In genomic region chr10:75932081-75932678, GRCm38 (mm10) we compare ENCODE assay signal across 8 mouse cellular contexts. TPM values are rescaled to one million over a fixed set of nuclear protein-coding genes. Genes with fewer than 3 reads are reported as not detected.
DNase-seq lines count a peak whose midpoint lies in the region; ATAC-seq and TF ChIP-seq lines count a peak whose summit lies in the region.

No protein-coding gene starts in this region.

- no peak for TF ChIP-seq EP300 in liver, embryonic 14.5 days (IDR thresholded peaks at IDR 0.05; ENCODE audit: low read depth)

- no peaks in the 10 kb centered on the region for H3K9me3 ChIP-seq in forebrain, embryonic 15.5 days
- no peaks in the 10 kb centered on the region for H3K9me3 ChIP-seq in hindbrain, embryonic 15.5 days
- H3K9me3 ChIP-seq in liver, embryonic 14.5 days (ENCODE audit: control insufficient read depth, low read length), result no peaks in the 10 kb centered on the region
- no peaks in the 10 kb centered on the region for H3K9me3 ChIP-seq in neural tube, embryonic 12.5 days

- H3K4me3 ChIP-seq in forebrain, embryonic 15.5 days, result peak overlapping the region; percentile 56
- peak overlapping the region; percentile 44 for H3K4me3 ChIP-seq in hindbrain, embryonic 15.5 days
- H3K4me3 ChIP-seq in liver, embryonic 14.5 days (ENCODE audit: insufficient read depth in 1 of 2, low read depth in 2 of 2, low read length in 2 of 2), result peak overlapping the region; percentile 35 to 51
- H3K4me3 ChIP-seq in neural tube, embryonic 12.5 days, result peak overlapping the region; percentile 48

- TF ChIP-seq CTCF in liver, embryonic 14.5 days (IDR thresholded peaks at IDR 0.05; ENCODE audit: low read depth), result no peak

- H3K27me3 ChIP-seq in forebrain, embryonic 15.5 days, result peaks cover 9% of the 10 kb centered on the region; the same call in 1 of the 2 replicates
- peaks cover 14% of the 10 kb centered on the region; the same call in 1 of the 2 replicates for H3K27me3 ChIP-seq in hindbrain, embryonic 15.5 days
- H3K27me3 ChIP-seq in liver, embryonic 14.5 days (ENCODE audit: control insufficient read depth, insufficient read depth, low read length), result peaks cover 42% of the 10 kb centered on the region
- peaks cover 29% of the 10 kb centered on the region for H3K27me3 ChIP-seq in neural tube, embryonic 12.5 days (replicated peaks)

- peak overlapping the region; percentile 41; the same call in 1 of the 2 replicates for H3K27ac ChIP-seq in forebrain, embryonic 15.5 days (replicated peaks)
- no peak overlapping the region for H3K27ac ChIP-seq in hindbrain, embryonic 15.5 days (replicated peaks)
- no peak overlapping the region for H3K27ac ChIP-seq in liver, embryonic 14.5 days
- H3K27ac ChIP-seq in neural tube, embryonic 12.5 days, result peak overlapping the region; percentile 6; the same call in 1 of the 2 replicates

- H3K4me1 ChIP-seq in forebrain, embryonic 15.5 days, result peaks cover 41% of the 10 kb centered on the region
- peaks cover 47% of the 10 kb centered on the region for H3K4me1 ChIP-seq in hindbrain, embryonic 15.5 days (replicated peaks)
- H3K4me1 ChIP-seq in liver, embryonic 14.5 days (replicated peaks; ENCODE audit: control insufficient read depth in 2 of 2, insufficient read depth in 2 of 2, low read length in 1 of 2), result peaks cover 14 to 23% of the 10 kb centered on the region in 2 experiments
- H3K4me1 ChIP-seq in neural tube, embryonic 12.5 days, result peaks cover 35% of the 10 kb centered on the region

- H3K9ac ChIP-seq in forebrain, embryonic 15.5 days (replicated peaks), result peak overlapping the region; percentile 77
- H3K9ac ChIP-seq in hindbrain, embryonic 15.5 days, result peak overlapping the region; percentile 65
- no peak overlapping the region; the same call in 1 of the 2 replicates for H3K9ac ChIP-seq in liver, embryonic 14.5 days (replicated peaks)
- H3K9ac ChIP-seq in neural tube, embryonic 12.5 days, result peak overlapping the region; percentile 71

- DNase-seq in kidney, adult 18-20 months, result peak; percentile 67
- no peak for DNase-seq in kidney, adult 8-10 months
- peak; percentile 54 for DNase-seq in adipocyte (ENCODE audit: low spot score)
- DNase-seq in liver, embryonic 14.5 days (ENCODE audit: low read depth in 3 of 3, low spot score in 3 of 3), result no peak
- DNase-seq in layer of hippocampus, adult 9-11 months, result no peak

- H3K4me2 ChIP-seq in forebrain, embryonic 15.5 days (replicated peaks), result peak overlapping the region; percentile 97
- peak overlapping the region; percentile 90 for H3K4me2 ChIP-seq in hindbrain, embryonic 15.5 days
- H3K4me2 ChIP-seq in liver, embryonic 14.5 days (ENCODE audit: low read depth), result peak overlapping the region; percentile 67
- H3K4me2 ChIP-seq in neural tube, embryonic 12.5 days (replicated peaks), result peak overlapping the region; percentile 94

- peak; percentile 53 for ATAC-seq in forebrain, embryonic 15.5 days (replicated peaks)
- peak; percentile 21; the same call in 1 of the 2 replicates for ATAC-seq in hindbrain, embryonic 15.5 days (ENCODE audit: low FRiP score, low read depth)
- peak; percentile 14; the same call in 1 of the 2 replicates for ATAC-seq in liver, embryonic 14.5 days (ENCODE audit: insufficient read depth)
- ATAC-seq in neural tube, embryonic 12.5 days (ENCODE audit: low FRiP score, low read depth), result peak; percentile 50

- under 1% methylated on average over 25 of the region's 44 CpGs for whole genome bisulfite sequencing in forebrain, embryonic 15.5 days
- 0% methylated on average over 39 of the region's 44 CpGs for WGBS in hindbrain, embryonic 15.5 days
- 2% methylated on average over 40 of the region's 44 CpGs for WGBS in liver, embryonic 14.5 days (ENCODE audit: insufficient replicate concordance)
- under 1% methylated on average over 44 of the region's 44 CpGs for WGBS in neural tube, embryonic 12.5 days

- H3K36me3 ChIP-seq in forebrain, embryonic 15.5 days, result no peaks in the 10 kb centered on the region
- no peaks in the 10 kb centered on the region for H3K36me3 ChIP-seq in hindbrain, embryonic 15.5 days
- H3K36me3 ChIP-seq in liver, embryonic 14.5 days (replicated peaks; ENCODE audit: control insufficient read depth, insufficient read depth, low read depth), result peaks cover 2% of the 10 kb centered on the region; the same call in 1 of the 2 replicates
- H3K36me3 ChIP-seq in neural tube, embryonic 12.5 days, result no peaks in the 10 kb centered on the region

RNA-seq across cellular contexts. Expression of gene Chchd10, which starts 0.8 kb away (rescaled TPM):
- polyA plus RNA-seq in forebrain, embryonic 15.5 days (2015; fragmentation: Nextera tagmentation; extraction: Ambion mirVana), result 24.8 and 24.9 TPM in 2 replicates
- 139 and 143 TPM in 2 replicates for polyA plus RNA-seq in hindbrain, embryonic 15.5 days (2015; fragmentation: Nextera tagmentation; extraction: Ambion mirVana)
- 55.8 and 72.9 TPM in 2 replicates for polyA plus RNA-seq in liver, embryonic 14.5 days (2012; rRNA removed)
- 106 and 111 TPM in 2 replicates for polyA plus RNA-seq in liver, embryonic 14.5 days (2014; fragmentation: Nextera tagmentation; extraction: Ambion mirVana)
- 20.2 and 20.6 TPM in 2 replicates for polyA plus RNA-seq in neural tube, embryonic 12.5 days (2016; fragmentation: Nextera tagmentation; extraction: Ambion mirVana)

RNA-seq across cellular contexts. Expression of gene Mmp11, which starts 4.1 kb away (rescaled TPM):
- 19.8 and 20.3 TPM in 2 replicates for polyA plus RNA-seq in forebrain, embryonic 15.5 days (2015; fragmentation: Nextera tagmentation; extraction: Ambion mirVana)
- 18.2 and 18.4 TPM in 2 replicates for polyA plus RNA-seq in hindbrain, embryonic 15.5 days (2015; fragmentation: Nextera tagmentation; extraction: Ambion mirVana)
- 1.3 and 1.5 TPM in 2 replicates for polyA plus RNA-seq in liver, embryonic 14.5 days (2012; rRNA removed)
- polyA plus RNA-seq in liver, embryonic 14.5 days (2014; fragmentation: Nextera tagmentation; extraction: Ambion mirVana), result 1.1 and 1.5 TPM in 2 replicates
- 45.4 and 51.2 TPM in 2 replicates for polyA plus RNA-seq in neural tube, embryonic 12.5 days (2016; fragmentation: Nextera tagmentation; extraction: Ambion mirVana)

RNA-seq across cellular contexts. Expression of gene Gm867, which starts 8.3 kb away (rescaled TPM):
- polyA plus RNA-seq in forebrain, embryonic 15.5 days (2015; fragmentation: Nextera tagmentation; extraction: Ambion mirVana), result 0.28 TPM in 1 of 2 replicates, not detected in the other
- polyA plus RNA-seq in hindbrain, embryonic 15.5 days (2015; fragmentation: Nextera tagmentation; extraction: Ambion mirVana), result 1.1 and 1.6 TPM in 2 replicates
- 22.5 and 27.6 TPM in 2 replicates for polyA plus RNA-seq in liver, embryonic 14.5 days (2012; rRNA removed)
- polyA plus RNA-seq in liver, embryonic 14.5 days (2014; fragmentation: Nextera tagmentation; extraction: Ambion mirVana), result 20.9 and 21.9 TPM in 2 replicates
- polyA plus RNA-seq in neural tube, embryonic 12.5 days (2016; fragmentation: Nextera tagmentation; extraction: Ambion mirVana), result 2.4 and 2.5 TPM in 2 replicates

RNA-seq across cellular contexts. Expression of gene Vpreb3, which starts 10.7 kb away (rescaled TPM):
- polyA plus RNA-seq in forebrain, embryonic 15.5 days (2015; fragmentation: Nextera tagmentation; extraction: Ambion mirVana), result 0.42 and 0.48 TPM in 2 replicates
- 0.35 and 1.2 TPM in 2 replicates for polyA plus RNA-seq in hindbrain, embryonic 15.5 days (2015; fragmentation: Nextera tagmentation; extraction: Ambion mirVana)
- 0.85 and 2.1 TPM in 2 replicates for polyA plus RNA-seq in liver, embryonic 14.5 days (2012; rRNA removed)
- polyA plus RNA-seq in liver, embryonic 14.5 days (2014; fragmentation: Nextera tagmentation; extraction: Ambion mirVana), result 2.5 and 2.9 TPM in 2 replicates
- 0.44 and 0.46 TPM in 2 replicates for polyA plus RNA-seq in neural tube, embryonic 12.5 days (2016; fragmentation: Nextera tagmentation; extraction: Ambion mirVana)

RNA-seq across cellular contexts. Expression of gene Smarcb1, which starts 10.8 kb away (rescaled TPM):
- polyA plus RNA-seq in forebrain, embryonic 15.5 days (2015; fragmentation: Nextera tagmentation; extraction: Ambion mirVana), result 330 and 334 TPM in 2 replicates
- 251 and 263 TPM in 2 replicates for polyA plus RNA-seq in hindbrain, embryonic 15.5 days (2015; fragmentation: Nextera tagmentation; extraction: Ambion mirVana)
- polyA plus RNA-seq in liver, embryonic 14.5 days (2012; rRNA removed), result 21.2 and 28.5 TPM in 2 replicates
- polyA plus RNA-seq in liver, embryonic 14.5 days (2014; fragmentation: Nextera tagmentation; extraction: Ambion mirVana), result 47.7 and 55.3 TPM in 2 replicates
- polyA plus RNA-seq in neural tube, embryonic 12.5 days (2016; fragmentation: Nextera tagmentation; extraction: Ambion mirVana), result 282 and 298 TPM in 2 replicates

Comparison
In these comparisons a context has a peak if more than half of its experiments do, and no peak if none do; other contexts are left out.
1. DNase-seq: peak in kidney, adult 18-20 months (single experiment) and adipocyte (single experiment); none in kidney, adult 8-10 months (0 of 2), liver, embryonic 14.5 days (0 of 3) and layer of hippocampus, adult 9-11 months (single experiment).
2. H3K27ac ChIP-seq: peak in forebrain, embryonic 15.5 days (single experiment) and neural tube, embryonic 12.5 days (single experiment); none in hindbrain, embryonic 15.5 days (single experiment) and liver, embryonic 14.5 days (single experiment).
3. Peak in every context shown above with its lines, with median percentiles within 50 percentile points of each other: ATAC-seq, H3K4me2 ChIP-seq and H3K4me3 ChIP-seq.